Mouse (Mus musculus): ENCODE data around the gene Dact3. TPM values are rescaled to one million over a fixed set of nuclear protein-coding genes. Genes with fewer than 3 reads are reported as not detected.

Dact3 gene
- polyA plus RNA-seq, 1 experiment = 3.8 TPM

GRCm38 (mm10) chr7:16843441-16844171 is 31.5 kb upstream of the Dact3 start:
- Histone ChIP-seq H3K4me3 (ENCODE audit: control insufficient read depth, insufficient read depth, low read length) (peak overlapping the region; percentile 99), H3K27ac (ENCODE audit: control insufficient read depth, insufficient read depth, low read length) (peak overlapping the region; percentile 97), H3K27me3 (ENCODE audit: control insufficient read depth, insufficient read depth, low read length) (no peaks in the 10 kb centered on the region), H3K36me3 (ENCODE audit: control insufficient read depth, insufficient read depth, low read length) (peaks cover 29% of the 10 kb centered on the region), H3K4me1 (replicated peaks; ENCODE audit: control insufficient read depth, insufficient read depth, low read length) (peaks cover 28% of the 10 kb centered on the region)
- TF ChIP-seq CTCF (IDR thresholded peaks at IDR 0.05; ENCODE audit: borderline replicate concordance, control insufficient read depth, extremely low read depth, insufficient read depth, low read length, poor library complexity) = no peak
- TF ChIP-seq POLR2A (IDR thresholded peaks at IDR 0.05; ENCODE audit: control insufficient read depth, extremely low read depth, insufficient read depth, low read length, poor library complexity) = peak; percentile 96
- DNase-seq = peak; percentile 85
- under 1% methylated on average over 33 of the region's 33 CpGs for WGBS

GRCm38 (mm10) chr7:16844696-16845071 is 30.4 kb upstream of the Dact3 start:
- Histone ChIP-seq H3K27me3 (ENCODE audit: control insufficient read depth, insufficient read depth, low read length) (no peaks in the 10 kb centered on the region), H3K4me3 (ENCODE audit: control insufficient read depth, insufficient read depth, low read length) (peak overlapping the region; percentile 86), H3K27ac (ENCODE audit: control insufficient read depth, insufficient read depth, low read length) (peak overlapping the region; percentile 97), H3K4me1 (replicated peaks; ENCODE audit: control insufficient read depth, insufficient read depth, low read length) (peaks cover 25% of the 10 kb centered on the region), H3K36me3 (ENCODE audit: control insufficient read depth, insufficient read depth, low read length) (peaks cover 39% of the 10 kb centered on the region)
- TF ChIP-seq CTCF (IDR thresholded peaks at IDR 0.05; ENCODE audit: borderline replicate concordance, control insufficient read depth, extremely low read depth, insufficient read depth, low read length, poor library complexity) = no peak
- no peak for TF ChIP-seq POLR2A (IDR thresholded peaks at IDR 0.05; ENCODE audit: control insufficient read depth, extremely low read depth, insufficient read depth, low read length, poor library complexity)
- WGBS = 11% methylated on average over 3 of the region's 3 CpGs
- no peak for DNase-seq

GRCm38 (mm10) chr7:16845072-16845819 is 29.9 kb upstream of the Dact3 start:
- Histone ChIP-seq H3K27me3 (ENCODE audit: control insufficient read depth, insufficient read depth, low read length) (no peaks in the 10 kb centered on the region), H3K36me3 (ENCODE audit: control insufficient read depth, insufficient read depth, low read length) (peaks cover 39% of the 10 kb centered on the region)
- WGBS = under 1% methylated on average over 14 of the region's 14 CpGs

GRCm38 (mm10) chr7:16845820-16846167 is 29.3 kb upstream of the Dact3 start:
- TF ChIP-seq POLR2A (IDR thresholded peaks at IDR 0.05; ENCODE audit: control insufficient read depth, extremely low read depth, insufficient read depth, low read length, poor library complexity) (no peak), CTCF (IDR thresholded peaks at IDR 0.05; ENCODE audit: borderline replicate concordance, control insufficient read depth, extremely low read depth, insufficient read depth, low read length, poor library complexity) (no peak)
- H3K4me1 ChIP-seq (replicated peaks; ENCODE audit: control insufficient read depth, insufficient read depth, low read length) = peaks cover 17% of the 10 kb centered on the region
- 22% methylated on average over 10 of the region's 10 CpGs for WGBS

More at GRCm38 (mm10) chr7:16845072-16845819, 29.9 kb upstream of the Dact3 start:
- H3K4me1 ChIP-seq (replicated peaks; ENCODE audit: control insufficient read depth, insufficient read depth, low read length) = peaks cover 21% of the 10 kb centered on the region
- H3K27ac ChIP-seq (ENCODE audit: control insufficient read depth, insufficient read depth, low read length) = peak overlapping the region; percentile 97
- DNase-seq = peak; percentile 86
- TF ChIP-seq POLR2A (IDR thresholded peaks at IDR 0.05; ENCODE audit: control insufficient read depth, extremely low read depth, insufficient read depth, low read length, poor library complexity) = peak; percentile 60; the same call in 1 of the 2 replicates
- TF ChIP-seq CTCF (IDR thresholded peaks at IDR 0.05; ENCODE audit: borderline replicate concordance, control insufficient read depth, extremely low read depth, insufficient read depth, low read length, poor library complexity) = no peak
- peak overlapping the region; percentile 86 for H3K4me3 ChIP-seq (ENCODE audit: control insufficient read depth, insufficient read depth, low read length)

GRCm38 (mm10) chr7:16846775-16847174 is 28.3 kb upstream of the Dact3 start:
- Histone ChIP-seq H3K36me3 (ENCODE audit: control insufficient read depth, insufficient read depth, low read length) (peaks cover 48% of the 10 kb centered on the region), H3K4me1 (replicated peaks; ENCODE audit: control insufficient read depth, insufficient read depth, low read length) (peaks cover 9% of the 10 kb centered on the region), H3K27me3 (ENCODE audit: control insufficient read depth, insufficient read depth, low read length) (no peaks in the 10 kb centered on the region), H3K4me3 (ENCODE audit: control insufficient read depth, insufficient read depth, low read length) (no peak overlapping the region), H3K27ac (ENCODE audit: control insufficient read depth, insufficient read depth, low read length) (no peak overlapping the region)
- no peak for DNase-seq
- TF ChIP-seq CTCF (IDR thresholded peaks at IDR 0.05; ENCODE audit: borderline replicate concordance, control insufficient read depth, extremely low read depth, insufficient read depth, low read length, poor library complexity) = no peak
- TF ChIP-seq POLR2A (IDR thresholded peaks at IDR 0.05; ENCODE audit: control insufficient read depth, extremely low read depth, insufficient read depth, low read length, poor library complexity) = no peak
- over 99% methylated on average over 5 of the region's 5 CpGs for WGBS

More at GRCm38 (mm10) chr7:16845820-16846167, 29.3 kb upstream of the Dact3 start:
- peak overlapping the region; percentile 97 for H3K27ac ChIP-seq (ENCODE audit: control insufficient read depth, insufficient read depth, low read length)
- DNase-seq = no peak
- H3K27me3 ChIP-seq (ENCODE audit: control insufficient read depth, insufficient read depth, low read length) = no peaks in the 10 kb centered on the region
- peak overlapping the region; percentile 86 for H3K4me3 ChIP-seq (ENCODE audit: control insufficient read depth, insufficient read depth, low read length)
- H3K36me3 ChIP-seq (ENCODE audit: control insufficient read depth, insufficient read depth, low read length) = peaks cover 42% of the 10 kb centered on the region

GRCm38 (mm10) chr7:16847507-16847906 is 27.6 kb upstream of the Dact3 start:
- Histone ChIP-seq H3K36me3 (ENCODE audit: control insufficient read depth, insufficient read depth, low read length) (peaks cover 56% of the 10 kb centered on the region), H3K4me3 (ENCODE audit: control insufficient read depth, insufficient read depth, low read length) (no peak overlapping the region), H3K4me1 (replicated peaks; ENCODE audit: control insufficient read depth, insufficient read depth, low read length) (peaks cover 4% of the 10 kb centered on the region; the same call in 1 of the 2 replicates), H3K27ac (ENCODE audit: control insufficient read depth, insufficient read depth, low read length) (no peak overlapping the region), H3K27me3 (ENCODE audit: control insufficient read depth, insufficient read depth, low read length) (no peaks in the 10 kb centered on the region)
- 97% methylated on average over 19 of the region's 19 CpGs for WGBS
- DNase-seq = no peak
- TF ChIP-seq CTCF (IDR thresholded peaks at IDR 0.05; ENCODE audit: borderline replicate concordance, control insufficient read depth, extremely low read depth, insufficient read depth, low read length, poor library complexity) = 0 out of 2 replicates have a peak, but pooled peaks have one; percentile 15
- no peak for TF ChIP-seq POLR2A (IDR thresholded peaks at IDR 0.05; ENCODE audit: control insufficient read depth, extremely low read depth, insufficient read depth, low read length, poor library complexity)

All from thymus, adult 2 months (tissue).